Mouse (Mus musculus): Measurements from ENCODE around the gene Mcf2l. TPM values are rescaled to one million over a fixed set of nuclear protein-coding genes. Genes with fewer than 3 reads are reported as not detected.

The Mcf2l gene
- polyA plus RNA-seq, 1 experiment from 2014 or later, result 8.3 TPM

- H3K27ac ChIP-seq, result no peak overlapping the region
- peaks cover 6% of the 10 kb centered on the region; the same call in 1 of the 2 replicates for H3K4me1 ChIP-seq
- no peak overlapping the region for H3K4me3 ChIP-seq
- no peak for DNase-seq (ENCODE audit: low spot score)
- no peaks in the 10 kb centered on the region for H3K9me3 ChIP-seq
- peaks cover 94% of the 10 kb centered on the region for H3K36me3 ChIP-seq
- H3K27me3 ChIP-seq (ENCODE audit: insufficient read depth, poor library complexity, severe bottlenecking), result no peaks in the 10 kb centered on the region
- 86% methylated on average over 6 of the region's 6 CpGs for WGBS
Observed at GRCm38 (mm10) chr8:12846447-12846846, 27.2 kb upstream of the Mcf2l start.

- H3K27me3 ChIP-seq (ENCODE audit: insufficient read depth, poor library complexity, severe bottlenecking), result no peaks in the 10 kb centered on the region
- H3K9me3 ChIP-seq, result no peaks in the 10 kb centered on the region
- H3K4me1 ChIP-seq, result peaks cover 24% of the 10 kb centered on the region
- H3K27ac ChIP-seq, result no peak overlapping the region
- DNase-seq (ENCODE audit: low spot score), result no peak
- H3K4me3 ChIP-seq, result no peak overlapping the region
- H3K36me3 ChIP-seq, result peaks cover 57% of the 10 kb centered on the region
- WGBS, result 85% methylated on average over 10 of the region's 10 CpGs
Observed at GRCm38 (mm10) chr8:12851241-12851640, 22.4 kb upstream of the Mcf2l start.

GRCm38 (mm10) chr8:12856038-12856437 is 17.6 kb upstream of the Mcf2l start:
- no peak for DNase-seq (ENCODE audit: low spot score)
- WGBS, result 57% methylated on average over 15 of the region's 15 CpGs
- Histone ChIP-seq H3K27me3 (ENCODE audit: insufficient read depth, poor library complexity, severe bottlenecking) (no peaks in the 10 kb centered on the region), H3K9me3 (no peaks in the 10 kb centered on the region), H3K27ac (0 out of 2 replicates have a peak overlapping the region, but pooled peaks have one; percentile 12), H3K36me3 (peaks cover 51% of the 10 kb centered on the region), H3K4me3 (no peak overlapping the region), H3K4me1 (peaks cover 32% of the 10 kb centered on the region)

GRCm38 (mm10) chr8:12863061-12863460 is 10.5 kb upstream of the Mcf2l start:
- WGBS, result 83% methylated on average over 3 of the region's 3 CpGs

GRCm38 (mm10) chr8:12863608-12864007 is 10.0 kb upstream of the Mcf2l start:
- Histone ChIP-seq H3K36me3 (peaks cover 58% of the 10 kb centered on the region), H3K27me3 (ENCODE audit: insufficient read depth, poor library complexity, severe bottlenecking) (no peaks in the 10 kb centered on the region), H3K9me3 (no peaks in the 10 kb centered on the region), H3K27ac (no peak overlapping the region), H3K4me3 (no peak overlapping the region), H3K4me1 (peaks cover 3% of the 10 kb centered on the region)
- no peak for DNase-seq (ENCODE audit: low spot score)
- 84% methylated on average over 14 of the region's 14 CpGs for WGBS

More at GRCm38 (mm10) chr8:12863061-12863460, 10.5 kb upstream of the Mcf2l start:
- H3K4me3 ChIP-seq, result no peak overlapping the region
- DNase-seq (ENCODE audit: low spot score), result no peak
- peaks cover 64% of the 10 kb centered on the region for H3K36me3 ChIP-seq
- H3K9me3 ChIP-seq, result no peaks in the 10 kb centered on the region
- H3K27ac ChIP-seq, result no peak overlapping the region
- H3K27me3 ChIP-seq (ENCODE audit: insufficient read depth, poor library complexity, severe bottlenecking), result no peaks in the 10 kb centered on the region
- peaks cover 5% of the 10 kb centered on the region for H3K4me1 ChIP-seq

- H3K27me3 ChIP-seq (ENCODE audit: insufficient read depth, poor library complexity, severe bottlenecking), result peaks cover 7% of the 10 kb centered on the region; the same call in 1 of the 2 replicates
- H3K36me3 ChIP-seq, result peaks cover 40% of the 10 kb centered on the region
- no peak for DNase-seq (ENCODE audit: low spot score)
- peaks cover 2% of the 10 kb centered on the region; the same call in 1 of the 2 replicates for H3K4me1 ChIP-seq
- no peaks in the 10 kb centered on the region for H3K9me3 ChIP-seq
- WGBS, result 74% methylated on average over 6 of the region's 6 CpGs
- H3K27ac ChIP-seq, result no peak overlapping the region
- no peak overlapping the region for H3K4me3 ChIP-seq
Observed at GRCm38 (mm10) chr8:12865790-12866189, 7.8 kb upstream of the Mcf2l start.

GRCm38 (mm10) chr8:12869661-12870060 is 3.9 kb upstream of the Mcf2l start:
- no peak for DNase-seq (ENCODE audit: low spot score)
- peaks cover 7% of the 10 kb centered on the region; the same call in 1 of the 2 replicates for H3K36me3 ChIP-seq
- H3K27me3 ChIP-seq (ENCODE audit: insufficient read depth, poor library complexity, severe bottlenecking), result peaks cover 37% of the 10 kb centered on the region
- WGBS, result 72% methylated on average over 3 of the region's 3 CpGs
- H3K4me1 ChIP-seq, result peaks cover 27% of the 10 kb centered on the region
- H3K9me3 ChIP-seq, result no peaks in the 10 kb centered on the region
- no peak overlapping the region for H3K4me3 ChIP-seq
- H3K27ac ChIP-seq, result no peak overlapping the region

- Histone ChIP-seq H3K36me3 (0 out of 2 replicates have a peak, but pooled peaks cover under 1% of the 10 kb centered on the region), H3K27ac (no peak overlapping the region), H3K4me3 (no peak overlapping the region), H3K27me3 (ENCODE audit: insufficient read depth, poor library complexity, severe bottlenecking) (peaks cover 47% of the 10 kb centered on the region), H3K9me3 (no peaks in the 10 kb centered on the region), H3K4me1 (peaks cover 27% of the 10 kb centered on the region)
- DNase-seq (ENCODE audit: low spot score), result no peak
- WGBS, result 86% methylated on average over 5 of the region's 5 CpGs
Observed at GRCm38 (mm10) chr8:12870656-12871055, 3.0 kb upstream of the Mcf2l start.

- 3% methylated on average over 5 of the region's 5 CpGs for WGBS
- Histone ChIP-seq H3K27me3 (ENCODE audit: insufficient read depth, poor library complexity, severe bottlenecking) (peaks cover 54% of the 10 kb centered on the region), H3K36me3 (no peaks in the 10 kb centered on the region), H3K27ac (0 out of 2 replicates have a peak overlapping the region, but pooled peaks have one; percentile 25), H3K9me3 (no peaks in the 10 kb centered on the region), H3K4me3 (no peak overlapping the region), H3K4me1 (peaks cover 33% of the 10 kb centered on the region)
- no peak for DNase-seq (ENCODE audit: low spot score)
Observed at GRCm38 (mm10) chr8:12871461-12871860, 2.1 kb upstream of the Mcf2l start.

- H3K27ac ChIP-seq, result peak overlapping the region; percentile 62; the same call in 1 of the 2 replicates
- peaks cover 42% of the 10 kb centered on the region for H3K4me1 ChIP-seq
- no peaks in the 10 kb centered on the region for H3K36me3 ChIP-seq
- no peaks in the 10 kb centered on the region for H3K9me3 ChIP-seq
- peak overlapping the region; percentile 69 for H3K4me3 ChIP-seq
- DNase-seq (ENCODE audit: low spot score), result no peak
- 10% methylated on average over 9 of the region's 9 CpGs for WGBS
- peaks cover 59% of the 10 kb centered on the region for H3K27me3 ChIP-seq (ENCODE audit: insufficient read depth, poor library complexity, severe bottlenecking)
Observed at GRCm38 (mm10) chr8:12872983-12873356, 636 bp upstream of the Mcf2l start.

- Histone ChIP-seq H3K27me3 (ENCODE audit: insufficient read depth, poor library complexity, severe bottlenecking) (peaks cover 59% of the 10 kb centered on the region), H3K9me3 (no peaks in the 10 kb centered on the region), H3K4me1 (peaks cover 48% of the 10 kb centered on the region), H3K27ac (peak overlapping the region; percentile 62), H3K4me3 (peak overlapping the region; percentile 69), H3K36me3 (no peaks in the 10 kb centered on the region)
- 26% methylated on average over 8 of the region's 8 CpGs for WGBS
- DNase-seq (ENCODE audit: low spot score), result no peak
Observed at GRCm38 (mm10) chr8:12874194-12874791, 687 bp downstream of the Mcf2l start.

- WGBS, result 64% methylated on average over 4 of the region's 4 CpGs
- Histone ChIP-seq H3K4me3 (no peak overlapping the region), H3K36me3 (no peaks in the 10 kb centered on the region), H3K27ac (no peak overlapping the region), H3K27me3 (ENCODE audit: insufficient read depth, poor library complexity, severe bottlenecking) (peaks cover 61% of the 10 kb centered on the region), H3K9me3 (no peaks in the 10 kb centered on the region), H3K4me1 (peaks cover 52% of the 10 kb centered on the region)
- DNase-seq (ENCODE audit: low spot score), result no peak
Observed at GRCm38 (mm10) chr8:12874971-12875370, 1.4 kb downstream of the Mcf2l start.

GRCm38 (mm10) chr8:12877126-12877525 is 3.5 kb downstream of the Mcf2l start:
- WGBS, result 78% methylated on average over 6 of the region's 6 CpGs

More at GRCm38 (mm10) chr8:12877126-12877525, 3.5 kb downstream of the Mcf2l start:
- Histone ChIP-seq H3K27me3 (ENCODE audit: insufficient read depth, poor library complexity, severe bottlenecking) (peaks cover 49% of the 10 kb centered on the region), H3K4me1 (peaks cover 55% of the 10 kb centered on the region), H3K27ac (no peak overlapping the region), H3K4me3 (no peak overlapping the region), H3K36me3 (no peaks in the 10 kb centered on the region), H3K9me3 (no peaks in the 10 kb centered on the region)
- DNase-seq (ENCODE audit: low spot score), result no peak
